Mouse (Mus musculus) liver, postnatal 0 days (tissue): Measurements from ENCODE around the gene Mdfi.

ENCODE experiments used
- CTCF ChIP-seq: sonication (generic); IDR thresholded peaks from 2 replicates; pipeline ENCODE4 v1.5.1; 2016; ENCODE audit warnings: antibody characterized with exemption, low read depth
- EP300 ChIP-seq: IDR thresholded peaks from 2 replicates; pipeline ENCODE4 v1.6.1; 2016; ENCODE audit warnings: antibody characterized with exemption, low read depth, mild to moderate bottlenecking

- TF ChIP-seq CTCF (no peak), EP300 (no peak)
Measured at GRCm38 (mm10) chr17:47796156-47796816, 38.2 kb downstream of the Mdfi start.
